Mouse (Mus musculus) heart, postnatal 10 days (tissue): ENCODE results near the gene Mars. TPM values are rescaled to one million over a fixed set of nuclear protein-coding genes. Genes with fewer than 3 reads are reported as not detected.
A peak's percentile ranks its signal among the peaks of the same experiment; 100 is the strongest.

Source experiments
- DNase-seq, 2 experiments: peaks; one replicate each; pipeline ENCODE4 v3.0.0; 2021
- intact Hi-C: fragments of 180-260 bp; cut with DNase I; formaldehyde crosslinking; loops from one replicate; pipeline ENCODE4 v1.15.1; 2025
- total RNA-seq, 2 experiments: library from RNA; stranded (reverse); gene quantifications; 2 replicates each; pipeline ENCODE4 v1.2.3; 2021

The Mars gene
- total RNA-seq, 2 experiments from 2014 or later: 42.0 to 43.9 TPM

GRCm38 (mm10) chr10:127288800-127289572, 22.6 kb downstream of the Mars start, which contains the start of gene Mbd6:
TSS of gene Mbd6 (minus strand) at chr10:127289018.
- intact Hi-C loops: no loop called here

DNA sequence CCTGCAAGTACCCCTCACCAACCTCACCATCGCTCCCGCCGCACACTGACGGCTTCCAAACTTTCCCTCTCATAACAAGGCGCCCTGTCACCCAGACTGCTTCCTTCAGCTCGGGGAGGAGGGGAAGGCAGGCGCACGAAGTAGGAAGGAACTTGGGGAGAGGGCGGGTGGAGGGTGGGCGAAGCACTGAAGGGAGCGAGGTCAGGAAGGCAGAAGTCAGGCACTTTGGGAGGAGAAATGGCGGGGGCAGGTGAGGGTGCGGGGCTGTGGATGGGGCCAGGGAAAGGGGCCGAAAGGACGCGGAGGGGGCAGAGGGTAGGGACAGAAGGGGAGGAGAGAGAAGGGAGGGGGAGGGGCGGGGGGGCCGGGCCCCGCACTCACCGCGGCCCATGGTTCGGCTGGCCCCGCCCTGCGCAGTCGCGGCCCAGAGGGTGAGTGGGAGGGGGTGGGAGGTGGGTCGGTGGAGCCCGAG, 23.2 kb downstream of the Mars start:
- intact Hi-C loops: no loop called here
- peak; percentile 73 to 74 for DNase-seq

More at GRCm38 (mm10) chr10:127288800-127289572, 22.6 kb downstream of the Mars start, which contains the start of gene Mbd6:
- peak; percentile 92 for DNase-seq

DNA sequence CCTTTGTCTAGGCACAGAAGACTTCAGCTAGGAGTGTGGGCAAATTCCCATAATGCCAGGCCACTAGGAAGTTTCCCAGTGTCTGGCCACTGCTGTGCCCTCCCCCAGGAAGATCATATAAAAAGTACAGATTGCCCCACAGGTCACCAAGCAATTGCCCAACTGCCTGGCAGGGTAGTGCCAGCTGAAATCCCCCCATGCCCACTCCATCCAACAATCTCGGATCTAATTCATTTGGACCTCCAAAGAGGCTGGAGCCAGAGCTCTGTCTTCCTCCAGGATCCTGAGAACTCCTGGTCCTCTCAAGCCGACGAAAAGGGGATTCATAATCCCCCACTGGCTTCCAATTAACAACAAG, 23.7 kb downstream of the Mars start:
- DNase-seq: no peak
- intact Hi-C loops: loop anchor here (2.0 kb wide), 1 partner anchor 15 kb away; no protein-coding TSS in a partner anchor

DNA sequence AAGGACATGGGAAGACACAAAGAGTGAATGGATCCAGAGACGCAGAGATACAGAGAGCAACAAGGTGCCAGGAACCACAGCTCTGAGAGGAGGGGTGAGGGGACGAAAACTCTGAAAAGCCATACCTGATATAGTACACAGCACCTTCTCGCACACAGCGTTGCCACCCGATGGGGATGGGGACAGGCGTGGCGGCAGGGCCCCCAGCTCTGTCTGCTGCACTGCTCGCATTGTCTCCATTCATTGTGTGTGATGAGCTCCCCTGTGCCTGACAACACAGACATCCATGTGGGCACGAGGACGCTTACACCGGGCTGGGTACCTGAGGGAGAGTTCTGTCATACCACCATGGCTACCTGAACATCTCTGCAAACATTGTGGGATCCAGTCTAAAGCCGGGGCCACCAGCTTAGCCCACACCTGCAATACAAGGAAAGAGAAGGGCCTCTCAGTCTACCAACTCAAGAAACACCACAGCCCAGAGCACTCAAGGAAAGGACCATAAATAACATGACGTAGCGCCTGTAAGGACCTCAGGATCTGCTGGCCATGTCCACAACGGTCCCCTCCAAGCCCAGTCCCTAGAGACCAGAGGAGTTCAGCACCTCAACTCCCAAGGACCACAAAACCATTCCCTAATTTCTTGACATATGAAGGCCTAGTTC, 24.2 kb downstream of the Mars start:
- intact Hi-C loops: loop anchor here (2.0 kb wide), 1 partner anchor 15 kb away; no protein-coding TSS in a partner anchor
- DNase-seq: no peak

DNA sequence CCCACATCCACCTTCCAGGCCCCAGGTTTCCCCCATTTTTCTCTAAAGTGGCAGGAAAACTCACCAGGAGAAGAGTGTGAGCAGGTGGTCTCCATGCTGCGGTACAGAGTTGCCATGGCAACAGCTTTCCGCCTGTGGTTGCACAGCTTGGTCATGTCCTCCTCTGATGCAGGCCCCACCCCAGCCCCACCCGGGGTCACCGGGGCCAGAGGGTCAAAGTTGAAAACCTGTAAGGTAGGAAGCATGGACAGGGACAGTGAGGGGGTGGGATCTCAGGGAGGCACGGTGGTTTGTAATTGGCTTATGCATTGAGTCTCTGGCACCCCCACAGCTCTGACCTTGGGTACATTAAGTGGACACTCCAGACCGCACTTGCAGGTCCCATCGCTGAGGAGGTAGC, 24.9 kb downstream of the Mars start:
- intact Hi-C loops: loop anchor here (2.0 kb wide), 1 partner anchor 14 kb away; no protein-coding TSS in a partner anchor
- DNase-seq: no peak

DNA sequence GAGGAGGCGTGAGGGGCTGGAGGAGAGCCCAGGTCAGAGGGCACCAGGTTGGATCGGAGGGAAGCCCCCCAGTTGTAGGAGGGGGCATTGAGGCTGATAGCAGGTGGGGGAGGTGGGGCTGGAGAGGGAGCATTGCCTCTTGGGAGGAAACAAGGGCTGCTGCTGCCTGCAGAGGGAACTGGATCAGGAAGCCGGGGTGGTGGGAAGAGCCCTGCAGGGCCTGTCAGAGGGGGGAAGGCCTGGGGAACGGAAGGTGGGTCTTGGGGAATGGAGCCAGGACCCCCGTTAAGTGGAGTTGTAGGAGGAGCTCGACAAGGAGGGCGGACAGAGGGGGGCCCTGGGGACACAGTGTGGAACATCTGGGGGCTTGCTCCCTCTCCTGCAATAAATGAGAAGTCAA, 25.4 kb downstream of the Mars start:
- no peak for DNase-seq
- intact Hi-C loops: loop anchor here (2.0 kb wide), 1 partner anchor 13 kb away; no protein-coding TSS in a partner anchor

GRCm38 (mm10) chr10:127285644-127286043, 25.9 kb downstream of the Mars start:
- DNase-seq: no peak
- intact Hi-C loops: loop anchor here (2.0 kb wide), 1 partner anchor 13 kb away; no protein-coding TSS in a partner anchor

GRCm38 (mm10) chr10:127284724-127285500, 26.7 kb downstream of the Mars start:
- intact Hi-C loops: no loop called here
- no peak for DNase-seq

DNA sequence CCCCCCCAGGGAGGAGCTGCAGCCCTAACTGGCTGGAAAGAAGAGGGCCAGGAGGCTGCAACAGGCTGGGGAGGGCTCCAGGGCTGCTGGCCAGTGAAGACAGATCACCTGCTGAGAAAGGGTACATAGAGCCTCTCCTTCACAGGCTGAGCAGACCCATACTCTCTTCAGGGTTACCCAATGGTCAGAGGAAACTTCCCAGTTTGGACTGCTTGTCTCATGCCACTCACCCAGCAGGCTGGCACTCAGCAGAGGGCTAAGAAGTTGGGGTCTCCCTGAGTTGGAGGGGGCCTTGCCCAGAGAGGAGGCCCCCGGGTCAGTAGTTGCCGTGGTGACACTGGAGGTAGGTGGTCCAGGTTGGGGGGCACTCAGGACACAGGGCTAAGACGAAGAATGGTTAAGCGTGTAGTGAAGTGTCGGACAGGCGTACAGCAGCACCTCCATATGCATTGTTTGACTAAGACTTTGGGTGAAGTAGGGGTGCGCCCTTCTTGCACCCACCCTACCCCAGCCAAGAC, 27.4 kb downstream of the Mars start:
- intact Hi-C loops: no loop called here
- DNase-seq: no peak

DNA sequence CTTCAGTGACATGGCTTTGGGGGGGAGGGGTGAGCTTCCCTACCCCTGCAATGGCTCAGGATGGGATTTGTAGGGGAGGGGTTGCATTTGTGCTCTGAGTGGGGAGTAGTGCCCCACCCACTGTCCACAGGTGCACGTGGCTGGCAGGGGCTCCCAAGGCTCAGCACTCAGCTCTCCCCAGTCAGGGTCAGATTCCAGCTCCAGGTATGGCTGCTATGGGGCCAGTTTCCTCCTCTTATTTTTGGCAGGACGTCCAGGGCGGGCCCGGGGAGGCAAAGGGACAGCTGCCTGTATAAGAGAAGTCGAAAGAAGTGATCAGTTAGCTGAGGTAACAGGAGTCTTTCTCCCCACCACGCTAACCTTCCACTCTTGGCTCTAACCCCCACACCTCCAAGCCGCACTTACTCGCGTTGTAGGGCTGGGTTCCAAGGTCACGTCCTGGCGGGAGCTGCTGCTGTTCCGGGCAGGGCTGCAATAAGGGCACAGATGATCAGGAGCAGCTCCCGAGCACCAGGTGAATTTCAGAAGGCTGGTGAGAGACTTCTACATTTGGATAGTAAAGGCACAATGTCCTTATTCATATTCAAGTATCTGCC, 28.9 kb downstream of the Mars start:
- intact Hi-C loops: no loop called here
- no peak for DNase-seq

DNA sequence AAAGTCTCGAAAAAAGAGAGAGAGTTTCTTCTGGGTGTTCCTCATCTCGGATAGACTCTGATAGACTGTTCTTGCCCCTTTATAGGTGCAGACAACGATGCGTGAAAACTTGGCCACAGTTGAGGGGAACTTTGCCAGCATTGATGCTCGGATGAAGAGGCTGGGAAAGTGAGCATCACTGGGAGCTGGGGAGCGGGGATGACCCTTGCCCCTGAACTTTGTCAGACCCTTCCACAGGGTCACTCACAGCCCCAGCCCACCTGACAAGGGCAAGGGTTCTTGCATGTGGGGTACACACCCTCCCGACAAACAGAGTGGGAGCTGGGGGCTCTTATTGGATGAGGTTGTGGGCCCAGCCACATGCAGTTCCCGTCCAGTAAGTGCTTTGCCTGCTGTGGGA, 30.3 kb downstream of the Mars start:
- no peak for DNase-seq
- intact Hi-C loops: no loop called here

GRCm38 (mm10) chr10:127279730-127280129, 31.9 kb downstream of the Mars start:
- DNase-seq: no peak
- intact Hi-C loops: no loop called here

DNA sequence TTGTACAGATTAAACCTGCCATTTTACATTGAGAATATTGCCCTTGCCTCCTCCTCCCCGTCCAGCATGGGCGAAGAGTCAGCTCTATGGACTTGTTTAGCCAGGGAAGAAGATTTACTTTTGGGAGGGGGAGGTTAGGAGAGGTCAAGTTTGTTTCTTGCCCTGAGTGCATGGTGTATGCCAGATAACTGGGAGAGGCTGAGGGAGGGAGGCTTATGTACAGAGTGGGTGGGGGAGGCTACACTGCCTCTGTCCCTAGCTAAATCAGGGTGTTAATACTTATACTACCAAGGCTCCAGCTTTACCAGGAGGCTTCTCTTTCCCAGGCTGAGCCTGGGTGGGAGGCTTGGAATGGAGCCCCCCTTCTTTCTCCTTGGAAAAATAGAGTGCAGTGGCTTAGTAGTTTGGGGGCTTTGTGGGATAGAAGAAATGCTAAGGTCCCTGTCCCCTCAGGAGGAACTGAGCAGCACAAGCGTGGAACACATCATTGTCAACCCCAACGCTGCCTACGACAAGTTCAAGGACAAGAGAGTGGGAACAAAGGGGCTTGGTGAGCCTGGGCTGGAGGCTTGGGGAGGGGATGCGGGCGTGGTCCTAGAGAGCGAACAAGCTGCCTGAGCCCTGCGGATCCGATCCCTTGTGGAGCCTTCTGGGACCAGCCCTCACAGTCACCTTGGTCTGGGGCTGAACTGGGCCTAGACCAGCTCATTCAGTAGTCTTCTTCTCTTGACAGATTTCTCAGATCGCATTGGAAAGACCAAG, 37.1 kb downstream of the Mars start:
- intact Hi-C loops: no loop called here
- no peak for DNase-seq

DNA sequence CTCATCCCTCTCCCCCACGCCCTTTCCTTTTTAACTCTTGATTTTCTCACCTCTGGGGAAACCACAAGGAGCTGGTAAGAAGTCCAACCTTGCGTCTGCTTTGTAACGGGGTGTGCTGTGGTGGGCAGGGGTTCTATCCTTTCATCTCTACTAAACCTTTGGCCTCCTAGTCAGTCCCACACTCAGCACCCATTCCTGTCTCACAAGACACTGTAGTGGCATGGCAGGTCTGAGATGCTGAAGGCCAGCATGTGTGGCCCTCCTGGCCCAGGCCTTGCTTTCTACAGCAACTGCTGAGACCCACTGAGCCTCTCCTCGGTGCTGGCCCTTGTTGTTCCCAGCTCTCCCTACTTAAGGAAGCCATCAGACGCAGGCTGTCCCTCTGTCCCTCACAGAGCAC, 39.2 kb downstream of the Mars start:
- intact Hi-C loops: loop anchor here (2.0 kb wide), 1 partner anchor 14 kb away; no protein-coding TSS in a partner anchor
- no peak for DNase-seq

DNA sequence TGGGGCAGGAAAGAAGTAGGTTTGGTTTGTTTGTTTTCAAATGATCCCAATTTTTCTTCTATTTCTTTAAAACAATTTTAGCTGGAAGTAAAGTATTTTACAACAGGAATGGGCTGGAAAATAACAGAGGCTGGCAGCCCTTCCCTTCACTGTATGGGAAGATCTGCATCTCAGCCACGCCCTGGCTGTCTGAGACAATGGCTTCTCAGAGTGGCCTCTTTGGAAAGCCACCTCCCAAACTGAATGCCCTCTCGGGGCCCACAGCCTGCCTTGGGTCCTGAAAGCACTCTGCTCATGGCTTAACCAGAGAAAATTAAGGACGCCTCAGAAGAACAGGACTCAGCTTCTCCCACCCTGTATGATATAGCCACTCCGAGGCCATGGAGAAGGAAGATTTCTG, 41.7 kb downstream of the Mars start:
- no peak for DNase-seq
- intact Hi-C loops: no loop called here

DNA sequence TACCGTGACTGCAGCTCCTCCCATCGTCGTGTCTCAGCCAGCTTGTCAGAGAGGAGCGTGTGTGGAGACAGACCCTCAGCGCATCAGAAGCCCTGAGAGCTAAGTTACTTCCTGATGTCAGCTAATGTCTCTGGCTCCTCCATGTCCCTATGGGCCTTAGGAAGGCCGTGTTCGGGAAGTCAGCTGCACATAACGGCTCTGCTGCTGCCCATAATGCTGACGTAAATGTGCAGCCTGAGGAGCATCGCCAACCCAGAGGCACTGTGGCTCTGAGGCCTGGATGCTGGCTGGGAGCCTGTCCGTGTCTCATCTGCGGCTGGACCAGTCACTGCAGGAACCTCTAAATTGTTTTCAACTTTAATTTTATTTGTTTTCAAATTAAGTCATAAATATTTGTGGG, 42.5 kb downstream of the Mars start:
- peak; percentile 37 to 47 for DNase-seq
- intact Hi-C loops: no loop called here

DNA sequence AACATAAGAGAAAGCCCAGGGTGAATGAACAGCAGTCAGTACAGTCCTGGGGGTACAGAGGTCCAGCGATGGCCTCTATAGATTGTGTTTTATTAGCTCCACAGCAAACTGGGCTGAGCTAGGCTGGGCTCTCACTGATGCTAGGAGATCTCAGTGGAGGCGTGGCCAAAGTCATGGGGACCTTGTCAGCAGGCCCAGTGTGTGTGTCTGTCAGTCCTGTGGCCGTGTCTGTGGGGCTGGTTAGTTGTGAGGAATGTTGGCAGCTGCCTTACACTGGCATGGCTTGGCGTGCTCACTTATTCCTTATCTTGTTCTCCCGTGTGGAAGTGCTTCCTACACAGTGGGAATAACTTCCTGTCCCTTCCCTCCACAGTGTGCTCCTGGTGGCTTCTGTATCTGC, 43.2 kb downstream of the Mars start:
- intact Hi-C loops: no loop called here
- peak; percentile 59 to 60 for DNase-seq

- intact Hi-C loops: no loop called here
- no peak for DNase-seq
Measured at GRCm38 (mm10) chr10:127267318-127267717, 44.3 kb downstream of the Mars start.
